Mouse (Mus musculus) kidney, adult 2 months (tissue): ENCODE results near the gene Dync1i1.

ENCODE experiments used
- CTCF ChIP-seq: fragments of 200-500 bp; conservative IDR thresholded peaks from 2 replicates; pipeline ENCODE4 v1.5.1; 2011; ENCODE audit warnings: low read depth, mild to moderate bottlenecking, control low read depth, low read length, moderate library complexity, mixed read lengths; ENCODE audit not compliant: insufficient read depth, insufficient read length
- POLR2A ChIP-seq: fragments of 200-500 bp; IDR thresholded peaks from one replicate; pipeline ENCODE4 v1.6.1; 2011; ENCODE audit warnings: low read depth, low read length, control low read depth

DNA sequence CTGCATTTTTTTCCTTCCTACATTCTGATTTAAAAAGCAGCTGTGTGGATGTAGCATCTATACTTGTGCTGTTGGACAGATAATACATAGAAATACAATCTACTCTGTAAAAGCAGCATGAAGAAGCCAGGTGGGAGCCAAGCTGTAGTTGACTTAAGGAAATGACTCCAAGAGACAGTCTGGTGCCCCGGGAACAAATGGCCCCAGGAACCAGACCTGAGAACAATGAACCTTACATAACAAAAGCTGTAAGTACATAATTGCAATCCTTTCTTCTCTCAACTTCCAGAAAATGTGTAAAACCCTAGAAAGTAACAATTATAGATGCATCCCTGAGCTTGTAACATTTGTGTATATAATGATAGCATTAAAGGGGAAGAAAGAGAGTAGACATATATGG lies 86.6 kb downstream of the Dync1i1 start:
- TF ChIP-seq CTCF (no peak), POLR2A (no peak)
